Mouse (Mus musculus) ES-Bruce4 (cell line): ENCODE measurements at regions not wholly inside any gene's neighbourhood (a gene's known extent, or its start where the extent isn't known, plus 50 kb on each side); places are given as distances from the start of the nearest gene placed in this dataset.
A peak's percentile ranks its signal among the peaks of the same experiment; 100 is the strongest.

Source experiments
- CTCF ChIP-seq: IDR thresholded peaks from one replicate; pipeline ENCODE4 v1.8.1; 2011; ENCODE audit warnings: low read depth, low read length
- EP300 ChIP-seq: IDR thresholded peaks from 2 replicates; pipeline ENCODE4 v1.6.1; 2011; ENCODE audit warnings: low read depth, low read length; ENCODE audit not compliant: insufficient read depth

DNA sequence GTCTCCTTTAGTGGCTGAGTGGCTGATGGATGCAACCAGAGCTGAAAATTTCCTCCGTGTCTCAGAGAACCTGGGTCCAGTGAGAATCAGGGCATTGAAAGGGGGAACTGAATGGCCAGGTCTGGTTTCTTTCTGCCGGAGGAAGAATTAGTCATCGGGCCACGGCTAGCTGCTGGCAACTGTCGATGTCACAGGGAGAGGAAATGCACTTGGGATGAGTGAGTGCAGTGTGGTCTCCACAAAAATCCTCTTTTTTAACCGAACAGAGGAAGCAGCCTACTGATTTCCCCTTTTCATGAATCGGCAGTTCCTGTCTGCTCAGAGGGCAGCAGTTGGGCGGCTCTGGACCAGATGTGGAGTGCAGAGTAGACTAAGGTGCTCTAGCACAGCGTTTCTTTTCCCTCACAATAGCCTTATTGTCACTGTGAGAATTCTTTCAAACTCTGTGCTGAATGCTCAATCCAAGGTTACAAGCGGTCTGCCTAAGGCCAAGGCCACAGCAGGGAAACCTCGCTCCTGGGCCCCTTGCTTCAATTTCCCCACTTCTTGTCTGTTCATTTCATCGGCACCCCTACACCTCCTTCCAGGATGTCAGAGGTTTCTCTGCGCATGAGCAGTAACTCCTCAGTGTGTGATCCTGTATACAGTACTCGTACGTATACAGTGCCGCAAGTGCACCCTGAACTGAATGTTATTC is 54.1 kb upstream of the Jun start:
- TF ChIP-seq CTCF = no peak
- TF ChIP-seq EP300 = 0 out of 2 replicates have a peak, but pooled peaks have one; percentile 30
